Mouse (Mus musculus) left cerebral cortex, postnatal 4 days (tissue): Measurements from ENCODE around the gene Pigc. TPM values are rescaled to one million over a fixed set of nuclear protein-coding genes. Genes with fewer than 3 reads are reported as not detected.

ENCODE experiments used
- DNase-seq: peaks from one replicate; pipeline ENCODE4 v3.0.0-alpha.2; 2022
- intact Hi-C: fragments of 180-260 bp; cut with DNase I; formaldehyde crosslinking; loops from one replicate; pipeline ENCODE4 v1.15.1; 2025
- total RNA-seq, 2 experiments: library from RNA; stranded (reverse); gene quantifications; 2 replicates each; pipeline ENCODE4 v1.2.3; 2021

Pigc gene
- total RNA-seq, 2 experiments from 2014 or later, result 16.3 to 19.9 TPM

GRCm38 (mm10) chr1:162004821-162005770 is 36.1 kb downstream of the Pigc start:
- no peak for DNase-seq
- intact Hi-C loops, result no loop called here

- intact Hi-C loops, result no loop called here
Measured at GRCm38 (mm10) chr1:162006109-162006508, 37.1 kb downstream of the Pigc start.

GRCm38 (mm10) chr1:162008208-162008607 is 39.2 kb downstream of the Pigc start:
- intact Hi-C loops, result no loop called here
- no peak for DNase-seq

More at GRCm38 (mm10) chr1:162006109-162006508, 37.1 kb downstream of the Pigc start:
- DNase-seq, result no peak

DNA sequence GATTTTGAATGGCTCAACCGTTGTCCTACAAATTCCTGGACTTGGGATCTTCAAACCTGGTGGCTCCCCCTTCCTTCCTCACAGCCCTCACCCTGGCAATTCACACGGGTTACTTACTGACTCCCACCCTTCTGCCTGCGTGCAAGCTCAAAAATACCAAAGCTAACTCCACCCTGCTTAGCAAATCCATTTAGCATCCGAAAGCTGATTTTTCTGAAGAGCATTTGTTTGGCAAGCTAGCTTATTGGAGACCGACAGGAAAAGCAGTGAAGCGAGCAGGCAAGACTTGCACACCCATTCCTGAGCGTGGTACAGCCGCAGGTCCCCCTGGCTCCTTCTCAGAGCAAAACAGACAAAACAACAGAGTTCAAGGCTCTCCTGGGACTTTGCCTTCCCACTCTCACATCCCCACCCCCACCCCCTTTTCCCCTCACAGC is 39.7 kb downstream of the Pigc start:
- DNase-seq, result no peak
- intact Hi-C loops, result no loop called here

DNA sequence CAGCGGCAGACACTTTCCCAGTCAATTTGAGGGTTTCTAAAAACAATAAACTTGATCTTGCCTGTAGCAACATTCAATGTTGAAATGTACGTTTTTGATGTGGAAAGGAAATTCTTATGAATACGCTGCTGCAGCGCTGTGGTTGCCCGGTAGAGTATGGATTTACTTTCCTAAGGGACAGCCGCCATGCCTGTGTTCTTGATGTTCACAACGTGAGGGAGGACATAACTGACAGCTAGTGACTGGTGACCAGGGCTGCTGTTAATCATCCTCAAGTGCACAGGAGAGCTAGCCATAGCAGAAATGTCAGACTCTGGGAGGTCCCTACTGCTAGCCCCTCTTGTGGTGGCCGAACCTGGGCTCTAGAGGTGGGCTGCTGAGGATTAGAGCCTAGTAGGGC is 40.1 kb downstream of the Pigc start:
- intact Hi-C loops, result no loop called here
- DNase-seq, result no peak

DNA sequence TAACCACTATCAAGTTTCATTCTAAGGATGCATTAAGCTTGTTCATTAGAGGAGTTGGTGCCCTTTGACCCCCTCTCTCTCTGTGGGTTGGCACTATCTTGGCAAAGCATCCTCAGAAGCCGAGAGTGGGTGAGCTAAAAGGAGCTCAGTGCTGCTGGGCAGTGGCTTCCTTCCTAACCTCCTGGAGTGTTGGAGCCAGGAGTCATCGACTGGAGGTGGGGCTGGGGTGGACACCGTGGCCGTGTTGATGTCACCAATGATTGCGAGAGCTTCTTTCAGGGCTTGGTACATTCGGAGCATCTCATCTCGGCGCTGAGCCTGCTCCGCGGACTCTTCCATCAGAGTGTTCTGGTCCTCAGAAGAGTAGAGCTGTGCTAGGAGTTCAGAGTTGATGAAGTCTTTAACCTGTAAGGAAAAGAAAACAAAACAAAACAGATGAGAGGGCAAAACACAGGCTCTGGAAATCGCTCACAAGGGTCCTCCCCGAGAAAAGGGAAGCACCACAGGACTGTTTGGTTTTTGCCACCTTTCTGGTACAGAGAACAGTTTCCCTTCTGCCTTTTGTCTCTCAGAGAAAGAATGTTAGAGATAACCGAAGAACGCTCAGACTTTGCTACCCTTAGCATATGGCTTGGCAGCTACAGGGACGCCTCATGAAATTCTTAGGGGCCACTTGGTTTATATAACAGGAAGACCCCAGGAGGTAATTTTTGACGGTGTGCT is 42.7 kb downstream of the Pigc start:
- intact Hi-C loops, result no loop called here
- no peak for DNase-seq

DNA sequence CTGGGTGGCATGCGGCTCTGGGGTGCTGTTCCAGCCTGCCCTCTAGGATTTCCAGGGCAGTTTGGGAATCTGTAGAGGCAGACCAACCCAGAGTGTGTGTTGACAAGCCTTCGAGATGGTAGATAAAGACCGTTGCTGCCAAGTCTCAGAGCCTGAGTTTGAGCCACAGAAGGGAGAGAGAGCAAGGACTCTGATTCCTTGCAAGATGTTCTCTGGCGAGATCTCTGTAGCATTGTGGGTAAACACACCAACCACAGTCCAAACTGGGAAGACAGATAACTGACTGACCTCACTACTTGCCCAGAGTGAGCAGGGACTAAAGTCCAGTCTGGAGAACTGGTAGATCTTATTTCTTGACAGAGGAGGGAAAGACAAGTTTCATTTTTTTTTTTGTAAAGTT is 44.6 kb downstream of the Pigc start:
- DNase-seq, result no peak
- intact Hi-C loops, result no loop called here

- DNase-seq, result no peak
- intact Hi-C loops, result no loop called here
Measured at GRCm38 (mm10) chr1:162015247-162015862, 46.4 kb downstream of the Pigc start.

GRCm38 (mm10) chr1:162016982-162017381 is 48.0 kb downstream of the Pigc start:
- intact Hi-C loops, result no loop called here
- DNase-seq, result no peak

DNA sequence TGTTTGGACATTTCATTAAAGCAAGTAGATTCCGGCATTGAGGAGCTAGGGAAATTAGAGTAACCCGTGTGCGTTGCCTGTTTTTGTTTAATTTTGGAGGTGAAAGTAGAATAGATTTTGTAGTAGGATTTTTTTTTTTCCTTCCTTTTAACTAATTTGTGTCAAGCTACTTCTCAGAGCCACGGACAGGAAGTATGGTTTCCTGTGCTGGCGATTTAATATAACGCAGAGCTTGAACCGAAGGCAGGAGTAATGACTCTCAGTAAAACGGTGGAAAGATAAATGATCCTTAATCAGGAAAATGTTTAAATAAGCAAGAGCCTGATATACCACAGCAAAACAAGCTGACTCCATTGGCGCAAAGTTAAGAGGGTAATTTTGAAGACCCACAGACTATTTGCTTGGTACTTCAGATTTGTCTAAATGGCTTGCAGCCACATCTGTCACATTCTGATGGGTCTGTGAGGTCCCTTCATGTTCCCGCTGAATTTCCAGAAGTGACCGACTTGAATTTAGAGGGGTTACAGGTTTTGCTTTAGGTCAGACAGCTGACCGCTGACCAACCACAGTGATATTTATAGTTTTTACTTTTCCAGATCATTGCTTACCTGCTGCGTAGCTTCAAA is 49.1 kb downstream of the Pigc start:
- intact Hi-C loops, result no loop called here
- no peak for DNase-seq

DNA sequence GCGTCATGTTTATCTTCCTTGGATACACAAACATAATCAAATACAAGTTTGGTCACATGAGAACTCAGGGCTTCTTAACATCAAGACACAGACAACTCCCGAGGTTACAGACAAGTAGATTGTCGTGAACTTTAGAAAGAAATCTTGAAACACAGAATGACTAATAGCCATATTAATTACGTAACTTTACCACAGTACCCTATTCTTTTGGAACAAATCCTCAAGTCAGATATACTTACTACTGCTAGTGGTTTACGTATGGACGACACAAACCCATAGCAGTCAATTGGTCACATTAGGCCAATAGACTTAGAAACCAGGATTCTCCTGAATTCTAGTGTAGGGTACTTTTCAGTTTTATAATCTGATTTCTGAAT is 49.6 kb downstream of the Pigc start:
- intact Hi-C loops, result no loop called here
- DNase-seq, result no peak

GRCm38 (mm10) chr1:162020303-162020731 is 51.3 kb downstream of the Pigc start:
- DNase-seq, result no peak
- intact Hi-C loops, result no loop called here

- DNase-seq, result no peak
- intact Hi-C loops, result no loop called here
Measured at GRCm38 (mm10) chr1:162020766-162021165, 51.8 kb downstream of the Pigc start.

Other genes with a start within 250 kb of the Pigc start
- 1 to 10 TPM in 1 of 2 experiments, under 1 TPM in 1; 0.44 to 1.3 TPM for gene Fasl, start 180.7 kb upstream of the Pigc start, total RNA-seq
- gene Suco, start 92.5 kb upstream of the Pigc start, total RNA-seq, result 10 to 100 TPM; 38.3 to 44.8 TPM
- not detected for gene 4930558K02Rik, start 10.4 kb downstream of the Pigc start, total RNA-seq